Mouse (Mus musculus) neural tube, embryonic 12.5 days (tissue): Measurements from ENCODE around the gene Adora1. TPM values are rescaled to one million over a fixed set of nuclear protein-coding genes. Genes with fewer than 3 reads are reported as not detected.

ENCODE experiments used
- ATAC-seq: fragments of 200-750 bp; cut with Nextera tagmentation; 2 replicates; pipeline ENCODE4 v1.8.0; 2017; ENCODE audit warnings: low read depth, mild to moderate bottlenecking, moderate TSS enrichment, moderate library complexity; ENCODE audit not compliant: low FRiP score
- H3K27ac ChIP-seq: fragments of 300-500 bp; sonication (generic); 2 replicates; pipeline ENCODE4 v1.5.1; 2016
- H3K27me3 ChIP-seq: fragments of 300-500 bp; sonication (generic); replicated peaks from 2 replicates; pipeline ENCODE4 v1.6.1; 2016; ENCODE audit warnings: mild to moderate bottlenecking
- H3K36me3 ChIP-seq: fragments of 300-500 bp; sonication (generic); 2 replicates; pipeline ENCODE4 v1.6.1; 2016; ENCODE audit warnings: mild to moderate bottlenecking
- H3K4me1 ChIP-seq: fragments of 300-500 bp; sonication (generic); 2 replicates; pipeline ENCODE4 v1.6.1; 2016
- H3K4me2 ChIP-seq: fragments of 300-500 bp; sonication (generic); replicated peaks from 2 replicates; pipeline ENCODE4 v1.6.1; 2016; ENCODE audit warnings: mild to moderate bottlenecking
- H3K4me3 ChIP-seq: fragments of 300-500 bp; sonication (generic); 2 replicates; pipeline ENCODE4 v1.5.1; 2016
- H3K9ac ChIP-seq: fragments of 300-500 bp; sonication (generic); 2 replicates; pipeline ENCODE4 v1.6.1; 2016; ENCODE audit warnings: mild to moderate bottlenecking
- H3K9me3 ChIP-seq: fragments of 300-500 bp; sonication (generic); 2 replicates; pipeline ENCODE4 v1.6.1; 2016; ENCODE audit warnings: mild to moderate bottlenecking
- WGBS: fragments of 180-500 bp; shearing (Covaris S2); methylation state at CpG from one replicate; pipeline ENCODE4 v1.1.7; 2016; 5-methylcytosine and 5-hydroxymethylcytosine counted together
- polyA plus RNA-seq: library from polyadenylated mRNA; unstranded; fragments of >200 nt; fragmentation: Nextera tagmentation; extraction: Ambion mirVana; gene quantifications from 2 replicates; pipeline ENCODE4 v1.2.1, GENCODE M21; 2016

Adora1 gene
- polyA plus RNA-seq, 1 experiment from 2014 or later: 5.5 TPM

DNA sequence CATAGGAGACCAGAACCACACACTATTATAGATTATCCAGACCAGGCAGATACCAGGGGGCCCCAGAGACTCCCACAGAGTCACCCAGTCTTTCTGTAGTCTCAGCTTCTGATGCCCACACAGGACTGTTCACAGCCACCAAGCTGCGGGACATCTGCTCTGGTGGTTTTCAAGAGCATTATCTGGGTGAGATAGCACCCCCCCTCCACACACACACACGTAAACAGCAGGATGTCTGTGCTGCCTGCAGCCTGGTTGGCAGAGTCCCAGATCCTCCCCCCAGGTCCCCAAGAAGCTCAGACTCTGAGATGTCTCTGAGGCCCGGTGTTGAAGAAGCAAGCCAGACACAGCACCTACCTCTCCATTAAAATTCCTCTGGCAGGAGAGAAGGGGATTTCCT is 39.7 kb downstream of the Adora1 start:
- Histone ChIP-seq H3K4me3 (no peak overlapping the region), H3K4me2 (no peak overlapping the region), H3K4me1 (peaks cover 10% of the 10 kb centered on the region), H3K27ac (no peak overlapping the region), H3K9me3 (no peaks in the 10 kb centered on the region), H3K27me3 (no peaks in the 10 kb centered on the region), H3K9ac (no peak overlapping the region), H3K36me3 (no peaks in the 10 kb centered on the region)
- ATAC-seq: no peak
- WGBS: 55% methylated on average over 3 of the region's 3 CpGs

DNA sequence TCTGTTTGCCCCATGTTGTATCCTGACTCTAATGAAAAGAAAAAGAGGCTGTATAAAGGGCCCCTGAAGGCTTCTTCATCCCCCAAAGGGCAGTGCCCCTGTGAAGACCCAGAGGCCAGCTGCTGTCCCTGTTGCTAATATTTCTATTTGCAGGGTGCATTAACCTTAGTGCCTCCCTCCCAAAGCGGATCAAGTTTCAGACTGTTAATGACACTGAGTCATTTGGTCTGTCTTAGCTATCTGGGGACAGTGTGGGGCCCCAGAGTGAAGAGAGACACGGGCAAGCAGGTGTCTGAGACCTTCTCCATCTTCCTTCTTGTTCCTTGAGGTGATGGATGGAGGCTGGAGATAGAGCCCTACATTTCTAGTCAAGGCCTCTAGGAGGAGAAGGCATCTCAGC is 40.1 kb downstream of the Adora1 start:
- no peak overlapping the region for H3K9ac ChIP-seq
- peaks cover 10% of the 10 kb centered on the region for H3K4me1 ChIP-seq
- H3K4me2 ChIP-seq: no peak overlapping the region
- no peaks in the 10 kb centered on the region for H3K36me3 ChIP-seq
- H3K9me3 ChIP-seq: no peaks in the 10 kb centered on the region
- 50% methylated on average over 2 of the region's 2 CpGs for WGBS
- no peaks in the 10 kb centered on the region for H3K27me3 ChIP-seq
- H3K27ac ChIP-seq: no peak overlapping the region
- H3K4me3 ChIP-seq: no peak overlapping the region
- ATAC-seq: no peak

DNA sequence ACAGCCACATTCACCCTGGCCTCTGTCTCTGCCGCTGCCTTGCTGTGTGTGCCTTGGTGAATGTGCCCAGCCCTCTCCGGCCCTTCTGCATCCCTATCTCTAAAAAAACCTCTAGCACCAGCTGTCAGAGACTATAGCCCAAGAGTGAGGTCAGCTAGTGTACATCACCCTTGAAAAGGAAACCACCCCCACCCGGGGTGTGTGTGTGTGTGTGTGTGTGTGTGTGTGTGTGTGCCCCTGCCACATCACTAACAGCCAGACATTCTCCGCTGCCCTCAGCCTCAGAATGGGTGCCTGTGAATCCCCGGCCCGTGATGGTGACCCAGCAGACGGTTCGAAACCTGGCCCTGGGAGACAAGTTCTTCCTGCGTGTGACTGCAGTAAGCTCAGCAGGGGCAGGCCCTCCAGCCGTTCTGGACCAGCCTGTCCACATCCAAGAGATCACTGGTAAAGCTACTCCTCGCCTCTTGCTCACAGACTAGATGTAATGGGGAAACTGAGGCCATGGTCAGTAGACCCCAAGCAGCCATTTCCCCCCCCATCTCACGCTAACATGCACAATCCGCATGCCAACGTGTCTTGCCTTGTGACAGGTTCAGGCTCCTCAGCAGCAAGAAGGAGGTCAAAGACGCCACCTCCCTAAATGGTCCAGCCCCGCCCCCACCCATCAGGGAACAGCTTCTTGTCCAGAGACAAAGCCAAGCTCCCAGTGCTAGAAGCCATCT is 40.8 kb downstream of the Adora1 start:
- H3K4me3 ChIP-seq: no peak overlapping the region

DNA sequence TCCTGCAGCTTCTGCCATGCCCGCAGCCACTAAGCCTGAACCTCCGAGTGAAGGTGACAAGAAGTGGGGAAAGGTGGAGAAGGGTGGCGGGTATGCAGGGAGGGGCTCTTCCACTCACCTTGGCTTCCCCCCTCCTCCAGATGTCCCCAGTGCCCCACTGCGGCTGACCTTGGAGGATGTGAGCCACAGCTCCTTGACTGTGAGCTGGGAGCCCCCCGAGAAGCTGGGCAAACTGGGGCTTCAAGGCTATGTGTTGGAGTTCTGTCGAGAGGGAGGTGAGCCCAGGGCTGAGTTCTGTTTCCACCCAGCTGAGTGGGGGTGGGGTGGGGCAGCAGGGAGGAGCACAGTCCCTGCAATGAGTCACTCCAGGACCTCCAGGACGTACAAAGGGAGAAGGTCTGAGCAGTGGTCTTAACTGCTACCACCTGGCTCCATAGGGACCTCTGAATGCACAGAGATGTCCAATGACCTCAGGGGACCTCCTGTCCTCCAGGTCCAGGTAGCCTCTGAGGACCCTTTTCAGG is 41.5 kb downstream of the Adora1 start:
- ATAC-seq: no peak
- 68% methylated on average over 7 of the region's 7 CpGs for WGBS
- Histone ChIP-seq H3K4me1 (peaks cover 18% of the 10 kb centered on the region), H3K36me3 (no peaks in the 10 kb centered on the region), H3K4me2 (no peak overlapping the region), H3K9me3 (no peaks in the 10 kb centered on the region), H3K4me3 (no peak overlapping the region), H3K27ac (no peak overlapping the region), H3K27me3 (no peaks in the 10 kb centered on the region), H3K9ac (no peak overlapping the region)

More for the DNA sequence above, 40.8 kb downstream of the Adora1 start:
- H3K27ac ChIP-seq: no peak overlapping the region
- no peaks in the 10 kb centered on the region for H3K27me3 ChIP-seq
- no peaks in the 10 kb centered on the region for H3K36me3 ChIP-seq
- H3K9me3 ChIP-seq: no peaks in the 10 kb centered on the region
- peaks cover 11% of the 10 kb centered on the region for H3K4me1 ChIP-seq
- ATAC-seq: no peak
- no peak overlapping the region for H3K9ac ChIP-seq
- H3K4me2 ChIP-seq: no peak overlapping the region
- WGBS: 73% methylated on average over 16 of the region's 16 CpGs

DNA sequence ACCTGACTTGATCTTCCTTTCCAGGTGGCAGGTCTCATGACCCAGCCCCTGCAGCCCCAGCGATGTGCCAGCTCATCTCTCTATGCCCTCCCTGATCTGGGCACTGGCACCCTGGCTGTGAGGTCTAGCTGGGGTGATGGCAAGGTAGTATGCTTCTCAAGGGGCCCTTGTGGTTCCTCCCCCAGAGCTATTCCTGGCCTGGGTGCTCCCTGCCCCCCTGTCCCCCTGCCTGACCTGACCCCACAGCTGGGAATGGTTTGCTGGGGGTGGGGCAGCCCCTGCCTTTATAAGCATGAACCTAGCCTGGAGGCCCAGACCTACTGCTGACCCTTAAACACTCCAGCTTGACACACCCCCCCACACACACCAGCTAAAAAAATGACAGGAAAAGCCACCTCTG is 42.1 kb downstream of the Adora1 start, which contains the start of gene Mybph:
Gene Mybph (plus strand): TSS at position 323 of the 400 bp plus-strand sequence.
- Histone ChIP-seq H3K4me1 (peaks cover 24% of the 10 kb centered on the region), H3K27me3 (no peaks in the 10 kb centered on the region), H3K4me2 (no peak within 1 kb of the TSS), H3K9ac (no peak within 1 kb of the TSS), H3K9me3 (no peaks in the 10 kb centered on the region), H3K27ac (no peak within 1 kb of the TSS), H3K4me3 (no peak within 1 kb of the TSS), H3K36me3 (no peaks in the 10 kb centered on the region)
- WGBS: 89% methylated on average over 1 of the region's 1 CpGs
- ATAC-seq: no peak

DNA sequence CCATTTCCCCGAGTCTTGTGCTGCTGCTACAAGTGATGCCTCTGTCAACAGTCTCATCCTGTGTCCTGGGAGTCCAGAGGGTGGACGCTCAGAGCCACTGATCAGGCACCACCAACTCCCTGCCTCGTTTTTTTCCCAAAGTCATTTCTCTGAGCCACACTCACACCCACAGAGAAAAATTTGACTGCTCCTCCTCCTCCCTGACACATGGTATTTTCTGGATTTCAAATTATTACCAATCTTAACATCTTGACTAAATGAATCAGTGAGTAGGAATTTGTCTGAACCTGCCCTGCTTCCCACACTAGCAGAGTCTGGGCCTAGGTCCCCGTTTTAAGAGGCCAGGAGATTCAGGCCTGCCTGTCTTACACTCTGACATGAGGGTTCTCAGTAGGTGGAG is 43.2 kb downstream of the Adora1 start:
- Histone ChIP-seq H3K9me3 (no peaks in the 10 kb centered on the region), H3K4me3 (no peak overlapping the region), H3K36me3 (no peaks in the 10 kb centered on the region), H3K4me1 (peaks cover 24% of the 10 kb centered on the region), H3K9ac (no peak overlapping the region), H3K27me3 (no peaks in the 10 kb centered on the region), H3K27ac (no peak overlapping the region), H3K4me2 (no peak overlapping the region)
- WGBS: 63% methylated on average over 4 of the region's 4 CpGs
- no peak for ATAC-seq

DNA sequence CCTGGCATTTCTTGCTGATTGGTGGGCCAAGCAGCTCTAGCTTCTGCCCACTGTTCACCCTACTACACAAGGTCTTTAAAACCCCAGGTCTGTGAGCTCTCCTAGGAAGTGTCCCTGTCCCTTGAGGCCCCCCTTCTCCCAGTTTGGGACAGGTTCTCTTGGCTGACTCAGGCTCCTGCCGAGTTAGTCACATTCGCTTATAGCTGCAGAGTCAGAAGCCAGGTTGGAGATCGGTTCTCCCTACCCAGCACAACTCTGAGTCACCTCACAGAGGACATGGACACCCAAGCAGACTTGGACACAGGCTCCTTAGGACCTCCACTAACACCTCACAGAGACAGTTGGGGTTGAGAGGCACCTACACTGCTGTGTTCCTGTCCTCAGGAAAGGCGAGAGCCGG is 44.0 kb downstream of the Adora1 start:
- Histone ChIP-seq H3K9ac (no peak overlapping the region), H3K4me1 (peaks cover 24% of the 10 kb centered on the region), H3K4me3 (no peak overlapping the region), H3K9me3 (no peaks in the 10 kb centered on the region), H3K27me3 (no peaks in the 10 kb centered on the region), H3K36me3 (no peaks in the 10 kb centered on the region), H3K4me2 (no peak overlapping the region), H3K27ac (no peak overlapping the region)
- no peak for ATAC-seq
- 85% methylated on average over 5 of the region's 5 CpGs for WGBS

DNA sequence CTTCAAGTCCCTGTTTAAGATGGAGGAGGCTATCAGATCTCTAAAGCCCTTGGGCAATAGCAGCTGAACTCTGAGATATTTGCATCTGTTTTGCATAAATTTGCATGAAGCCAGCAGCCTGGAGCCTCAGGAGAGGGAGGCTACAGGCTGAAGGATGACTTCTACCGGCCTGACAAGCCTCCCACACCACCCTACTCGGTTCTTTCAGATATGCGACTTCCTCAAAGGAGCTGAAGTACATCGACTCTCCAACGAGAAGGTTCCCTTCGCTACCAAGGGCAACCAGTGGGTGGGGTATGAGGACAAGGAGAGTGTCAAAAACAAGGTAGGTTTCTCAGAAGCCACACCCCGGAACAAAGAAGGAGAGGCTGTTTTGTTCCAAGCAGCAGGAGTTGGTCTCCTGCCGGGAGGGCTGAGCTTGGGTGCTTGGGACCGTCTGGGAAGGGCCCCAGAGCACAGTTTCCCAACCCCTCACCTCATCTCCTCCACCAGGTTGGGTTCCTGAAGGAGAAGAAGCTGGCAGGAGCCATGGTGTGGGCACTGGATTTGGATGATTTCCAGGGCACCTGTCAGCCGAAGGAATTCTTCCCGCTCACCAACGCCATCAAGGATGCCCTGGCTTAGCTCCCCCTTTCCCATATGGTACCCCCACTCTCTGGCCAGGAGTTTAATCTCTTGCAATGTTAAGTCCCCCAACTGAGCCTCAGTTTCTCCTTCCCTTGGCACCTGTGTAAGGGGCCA is 46.1 kb downstream of the Adora1 start:
- 31% methylated on average over 12 of the region's 12 CpGs for WGBS
- Histone ChIP-seq H3K4me2 (peak overlapping the region; percentile 18; the same call in 1 of the 2 replicates), H3K9ac (no peak overlapping the region), H3K27me3 (no peaks in the 10 kb centered on the region), H3K36me3 (no peaks in the 10 kb centered on the region), H3K27ac (no peak overlapping the region), H3K4me1 (peaks cover 21% of the 10 kb centered on the region), H3K9me3 (no peaks in the 10 kb centered on the region), H3K4me3 (no peak overlapping the region)
- no peak for ATAC-seq

DNA sequence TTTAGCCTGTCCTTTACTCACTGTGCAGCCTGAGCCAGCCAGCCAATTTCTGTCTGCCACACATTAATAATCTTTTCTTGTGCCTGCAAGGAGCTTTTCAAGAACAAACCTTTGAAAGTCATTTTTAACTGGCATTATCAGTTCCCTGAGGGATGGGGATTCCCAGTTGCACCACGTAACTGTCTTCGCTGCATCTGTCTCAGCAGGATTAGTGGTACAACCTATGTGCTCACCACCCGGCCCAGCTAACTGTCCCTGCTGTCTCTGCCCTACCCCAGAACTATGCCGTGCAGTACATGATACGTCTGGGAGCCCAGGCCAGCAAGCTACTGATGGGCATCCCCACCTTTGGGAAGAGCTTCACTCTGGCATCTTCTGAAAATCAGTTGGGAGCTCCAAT is 47.0 kb downstream of the Adora1 start:
- no peak overlapping the region for H3K4me3 ChIP-seq
- no peaks in the 10 kb centered on the region for H3K36me3 ChIP-seq
- no peak overlapping the region for H3K9ac ChIP-seq
- H3K9me3 ChIP-seq: no peaks in the 10 kb centered on the region
- H3K27ac ChIP-seq: no peak overlapping the region; the same call in 1 of the 2 replicates
- H3K27me3 ChIP-seq: no peaks in the 10 kb centered on the region
- WGBS: 81% methylated on average over 5 of the region's 5 CpGs
- H3K4me1 ChIP-seq: peaks cover 16% of the 10 kb centered on the region
- ATAC-seq: no peak
- H3K4me2 ChIP-seq: no peak overlapping the region

DNA sequence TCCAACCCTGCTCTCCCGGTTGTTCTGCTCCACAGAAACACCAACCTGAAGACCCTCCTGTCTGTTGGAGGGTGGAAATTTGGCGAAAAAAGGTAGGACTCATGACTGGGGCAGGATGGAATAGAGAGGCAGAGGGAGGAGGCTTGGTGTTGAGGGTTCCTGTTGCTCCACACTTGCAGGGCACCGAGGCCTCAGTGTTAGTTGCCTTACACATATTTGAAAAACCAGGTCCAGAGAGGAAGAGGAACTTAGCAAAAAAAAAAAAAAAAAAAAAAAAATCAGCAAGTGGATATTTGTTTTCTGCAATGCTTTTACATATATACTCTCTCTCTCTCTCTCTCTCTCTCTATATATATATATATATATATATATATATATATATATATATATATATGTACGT is 51.1 kb downstream of the Adora1 start:
- 95% methylated on average over 4 of the region's 4 CpGs for WGBS
- Histone ChIP-seq H3K27ac (no peak overlapping the region), H3K27me3 (no peaks in the 10 kb centered on the region), H3K36me3 (no peaks in the 10 kb centered on the region), H3K9me3 (no peaks in the 10 kb centered on the region), H3K4me1 (peaks cover 10% of the 10 kb centered on the region), H3K9ac (no peak overlapping the region), H3K4me3 (no peak overlapping the region), H3K4me2 (no peak overlapping the region)
- no peak for ATAC-seq

DNA sequence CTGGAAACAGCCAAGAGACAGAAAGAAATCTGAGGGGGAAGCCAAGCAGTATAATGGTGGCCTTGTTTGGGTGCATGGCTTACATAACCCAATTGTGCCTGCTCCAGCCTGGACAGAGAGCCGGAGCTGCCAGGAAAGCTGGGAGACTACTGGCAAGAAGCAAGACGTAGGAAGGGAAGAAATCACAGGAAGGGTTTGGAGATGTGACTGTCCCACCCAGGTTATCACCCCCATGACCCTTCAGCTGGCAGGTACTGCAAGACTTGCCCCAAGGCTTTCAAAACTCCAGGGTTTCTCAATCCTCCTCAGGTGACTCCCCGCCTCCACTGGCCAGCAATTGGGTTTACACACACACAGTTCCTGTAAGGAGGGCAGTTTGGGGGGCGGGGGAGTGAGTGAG is 53.2 kb downstream of the Adora1 start, which contains the start of gene Chil1:
Gene Chil1 (plus strand): TSS at position 152 of the 400 bp plus-strand sequence.
- no peak within 1 kb of the TSS for H3K4me3 ChIP-seq
- H3K36me3 ChIP-seq: no peaks in the 10 kb centered on the region
- ATAC-seq: no peak
- no peaks in the 10 kb centered on the region for H3K27me3 ChIP-seq
- H3K4me1 ChIP-seq: no peaks in the 10 kb centered on the region
- no peaks in the 10 kb centered on the region for H3K9me3 ChIP-seq
- 62% methylated on average over 4 of the region's 4 CpGs for WGBS
- no peak within 1 kb of the TSS for H3K4me2 ChIP-seq
- H3K9ac ChIP-seq: no peak within 1 kb of the TSS
- no peak within 1 kb of the TSS for H3K27ac ChIP-seq

DNA sequence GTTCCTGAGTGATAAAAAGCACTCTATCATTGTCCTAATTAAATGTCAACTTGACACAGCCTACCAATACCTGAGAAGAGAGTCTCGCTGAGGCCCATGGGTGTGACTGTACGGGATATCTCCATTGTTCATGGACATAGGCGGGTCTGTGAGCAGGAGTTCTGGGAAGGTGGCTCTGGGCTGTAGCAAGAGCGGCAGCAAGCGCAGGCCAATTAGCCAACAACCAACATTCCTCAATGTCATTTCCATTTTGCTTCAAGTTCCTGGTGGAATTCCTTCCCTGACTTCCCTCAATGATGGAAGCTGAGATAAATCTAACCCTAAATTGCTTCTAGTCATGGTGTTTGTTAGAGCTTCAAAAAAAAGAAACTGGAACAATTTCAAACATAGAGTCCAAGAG is 57.3 kb downstream of the Adora1 start:
- Histone ChIP-seq H3K4me1 (no peaks in the 10 kb centered on the region), H3K27ac (no peak overlapping the region), H3K27me3 (no peaks in the 10 kb centered on the region), H3K36me3 (no peaks in the 10 kb centered on the region), H3K4me3 (no peak overlapping the region), H3K9ac (no peak overlapping the region), H3K4me2 (no peak overlapping the region), H3K9me3 (no peaks in the 10 kb centered on the region)
- no peak for ATAC-seq
- WGBS: 88% methylated on average over 5 of the region's 5 CpGs
